Mouse (Mus musculus): Measurements from ENCODE around the gene Apba2. TPM values are rescaled to one million over a fixed set of nuclear protein-coding genes. Genes with fewer than 3 reads are reported as not detected.

Gene Apba2
- polyA plus RNA-seq, 1 experiment from 2014 or later: 0.57 TPM

- Histone ChIP-seq H3K4me1 (replicated peaks) (no peaks in the 10 kb centered on the region), H3K4me3 (no peak overlapping the region), H3K27me3 (replicated peaks) (no peaks in the 10 kb centered on the region), H3K9me3 (replicated peaks) (no peaks in the 10 kb centered on the region), H3K27ac (ENCODE audit: poor library complexity, severe bottlenecking) (no peak overlapping the region), H3K4me2 (no peak overlapping the region), H3K9ac (no peak overlapping the region), H3K36me3 (no peaks in the 10 kb centered on the region)
- WGBS: 60% methylated on average over 8 of the region's 8 CpGs
- no peak for ATAC-seq (ENCODE audit: insufficient number of reproducible peaks, low FRiP score)
Measured at GRCm38 (mm10) chr7:64659328-64659727, 157.8 kb downstream of the Apba2 start.

GRCm38 (mm10) chr7:64662506-64662905 is 161.0 kb downstream of the Apba2 start:
- ATAC-seq (ENCODE audit: insufficient number of reproducible peaks, low FRiP score): no peak
- H3K27me3 ChIP-seq (replicated peaks): no peaks in the 10 kb centered on the region
- H3K27ac ChIP-seq (ENCODE audit: poor library complexity, severe bottlenecking): no peak overlapping the region
- no peak overlapping the region for H3K4me3 ChIP-seq
- H3K9me3 ChIP-seq (replicated peaks): no peaks in the 10 kb centered on the region
- H3K4me2 ChIP-seq: no peak overlapping the region
- 81% methylated on average over 5 of the region's 5 CpGs for WGBS
- no peak overlapping the region for H3K9ac ChIP-seq
- no peaks in the 10 kb centered on the region for H3K36me3 ChIP-seq
- no peaks in the 10 kb centered on the region for H3K4me1 ChIP-seq (replicated peaks)

GRCm38 (mm10) chr7:64663600-64663999 is 162.1 kb downstream of the Apba2 start:
- Histone ChIP-seq H3K4me3 (no peak overlapping the region), H3K9me3 (replicated peaks) (no peaks in the 10 kb centered on the region), H3K4me1 (replicated peaks) (no peaks in the 10 kb centered on the region), H3K27ac (ENCODE audit: poor library complexity, severe bottlenecking) (no peak overlapping the region), H3K9ac (no peak overlapping the region), H3K4me2 (no peak overlapping the region), H3K27me3 (replicated peaks) (no peaks in the 10 kb centered on the region), H3K36me3 (no peaks in the 10 kb centered on the region)
- WGBS: 77% methylated on average over 3 of the region's 3 CpGs
- no peak for ATAC-seq (ENCODE audit: insufficient number of reproducible peaks, low FRiP score)

GRCm38 (mm10) chr7:64665120-64665519 is 163.6 kb downstream of the Apba2 start:
- Histone ChIP-seq H3K4me1 (replicated peaks) (no peaks in the 10 kb centered on the region), H3K4me2 (no peak overlapping the region), H3K4me3 (no peak overlapping the region), H3K36me3 (no peaks in the 10 kb centered on the region), H3K27ac (ENCODE audit: poor library complexity, severe bottlenecking) (no peak overlapping the region), H3K9ac (no peak overlapping the region), H3K9me3 (replicated peaks) (no peaks in the 10 kb centered on the region), H3K27me3 (replicated peaks) (no peaks in the 10 kb centered on the region)
- 47% methylated on average over 7 of the region's 7 CpGs for WGBS
- no peak for ATAC-seq (ENCODE audit: insufficient number of reproducible peaks, low FRiP score)

- H3K36me3 ChIP-seq: no peaks in the 10 kb centered on the region
- ATAC-seq (ENCODE audit: insufficient number of reproducible peaks, low FRiP score): no peak
- no peaks in the 10 kb centered on the region for H3K4me1 ChIP-seq (replicated peaks)
- WGBS: 78% methylated on average over 5 of the region's 5 CpGs
- no peaks in the 10 kb centered on the region for H3K9me3 ChIP-seq (replicated peaks)
- H3K4me3 ChIP-seq: no peak overlapping the region
- H3K27ac ChIP-seq (ENCODE audit: poor library complexity, severe bottlenecking): no peak overlapping the region
- H3K27me3 ChIP-seq (replicated peaks): no peaks in the 10 kb centered on the region
- H3K9ac ChIP-seq: no peak overlapping the region
- no peak overlapping the region for H3K4me2 ChIP-seq
Measured at GRCm38 (mm10) chr7:64665716-64666298, 164.3 kb downstream of the Apba2 start.

- Histone ChIP-seq H3K4me1 (replicated peaks) (no peaks in the 10 kb centered on the region), H3K4me3 (no peak overlapping the region), H3K27me3 (replicated peaks) (no peaks in the 10 kb centered on the region), H3K9me3 (replicated peaks) (no peaks in the 10 kb centered on the region), H3K36me3 (no peaks in the 10 kb centered on the region), H3K27ac (ENCODE audit: poor library complexity, severe bottlenecking) (no peak overlapping the region), H3K4me2 (no peak overlapping the region), H3K9ac (no peak overlapping the region)
- no peak for ATAC-seq (ENCODE audit: insufficient number of reproducible peaks, low FRiP score)
- 77% methylated on average over 4 of the region's 4 CpGs for WGBS
Measured at GRCm38 (mm10) chr7:64667959-64668358, 166.5 kb downstream of the Apba2 start.

- WGBS: 81% methylated on average over 10 of the region's 10 CpGs
- no peak for ATAC-seq (ENCODE audit: insufficient number of reproducible peaks, low FRiP score)
- 0 out of 2 replicates have a peak, but pooled peaks cover 8% of the 10 kb centered on the region for H3K9me3 ChIP-seq (replicated peaks)
- no peaks in the 10 kb centered on the region for H3K4me1 ChIP-seq (replicated peaks)
- H3K4me2 ChIP-seq: no peak overlapping the region
- no peaks in the 10 kb centered on the region for H3K27me3 ChIP-seq (replicated peaks)
- no peak overlapping the region for H3K4me3 ChIP-seq
- H3K27ac ChIP-seq (ENCODE audit: poor library complexity, severe bottlenecking): no peak overlapping the region
- H3K36me3 ChIP-seq: no peaks in the 10 kb centered on the region
- no peak overlapping the region for H3K9ac ChIP-seq
Measured at GRCm38 (mm10) chr7:64679771-64680479, 178.4 kb downstream of the Apba2 start.

GRCm38 (mm10) chr7:64684893-64685292 is 183.4 kb downstream of the Apba2 start:
- Histone ChIP-seq H3K9me3 (replicated peaks) (0 out of 2 replicates have a peak, but pooled peaks cover 4% of the 10 kb centered on the region), H3K4me2 (no peak overlapping the region), H3K4me1 (replicated peaks) (no peaks in the 10 kb centered on the region), H3K4me3 (no peak overlapping the region), H3K9ac (no peak overlapping the region), H3K36me3 (no peaks in the 10 kb centered on the region), H3K27ac (ENCODE audit: poor library complexity, severe bottlenecking) (no peak overlapping the region), H3K27me3 (replicated peaks) (no peaks in the 10 kb centered on the region)
- 71% methylated on average over 4 of the region's 4 CpGs for WGBS
- no peak for ATAC-seq (ENCODE audit: insufficient number of reproducible peaks, low FRiP score)

GRCm38 (mm10) chr7:64688115-64688817 is 186.8 kb downstream of the Apba2 start:
- Histone ChIP-seq H3K4me1 (replicated peaks) (no peaks in the 10 kb centered on the region), H3K9ac (no peak overlapping the region), H3K27me3 (replicated peaks) (no peaks in the 10 kb centered on the region), H3K27ac (ENCODE audit: poor library complexity, severe bottlenecking) (no peak overlapping the region), H3K4me3 (no peak overlapping the region), H3K4me2 (no peak overlapping the region), H3K9me3 (replicated peaks) (no peaks in the 10 kb centered on the region), H3K36me3 (no peaks in the 10 kb centered on the region)
- no peak for ATAC-seq (ENCODE audit: insufficient number of reproducible peaks, low FRiP score)
- 80% methylated on average over 14 of the region's 14 CpGs for WGBS

GRCm38 (mm10) chr7:64691831-64692230 is 190.3 kb downstream of the Apba2 start:
- 80% methylated on average over 2 of the region's 2 CpGs for WGBS
- ATAC-seq (ENCODE audit: insufficient number of reproducible peaks, low FRiP score): no peak
- H3K9me3 ChIP-seq (replicated peaks): no peaks in the 10 kb centered on the region

GRCm38 (mm10) chr7:64694937-64695336 is 193.4 kb downstream of the Apba2 start:
- Histone ChIP-seq H3K4me3 (no peak overlapping the region), H3K9me3 (replicated peaks) (no peaks in the 10 kb centered on the region), H3K9ac (no peak overlapping the region), H3K27ac (ENCODE audit: poor library complexity, severe bottlenecking) (no peak overlapping the region), H3K36me3 (no peaks in the 10 kb centered on the region), H3K4me2 (no peak overlapping the region), H3K27me3 (replicated peaks) (no peaks in the 10 kb centered on the region), H3K4me1 (replicated peaks) (no peaks in the 10 kb centered on the region)
- ATAC-seq (ENCODE audit: insufficient number of reproducible peaks, low FRiP score): no peak
- 80% methylated on average over 6 of the region's 6 CpGs for WGBS

More at GRCm38 (mm10) chr7:64691831-64692230, 190.3 kb downstream of the Apba2 start:
- no peak overlapping the region for H3K9ac ChIP-seq
- H3K27ac ChIP-seq (ENCODE audit: poor library complexity, severe bottlenecking): no peak overlapping the region
- no peak overlapping the region for H3K4me3 ChIP-seq
- H3K27me3 ChIP-seq (replicated peaks): no peaks in the 10 kb centered on the region
- H3K4me1 ChIP-seq (replicated peaks): no peaks in the 10 kb centered on the region
- no peaks in the 10 kb centered on the region for H3K36me3 ChIP-seq
- no peak overlapping the region for H3K4me2 ChIP-seq

All from heart, embryonic 12.5 days (tissue).